Mouse (Mus musculus): ENCODE results near the gene Vps53. TPM values are rescaled to one million over a fixed set of nuclear protein-coding genes. Genes with fewer than 3 reads are reported as not detected.

Vps53 gene
- polyA plus RNA-seq, 1 experiment = not detected

- 88% methylated on average over 6 of the region's 6 CpGs for WGBS
- Histone ChIP-seq H3K4me1 (ENCODE audit: control insufficient read depth, insufficient read depth, low read length) (no peaks in the 10 kb centered on the region), H3K4me3 (ENCODE audit: insufficient read depth, low read depth, low read length) (no peak overlapping the region), H3K27ac (ENCODE audit: insufficient read depth, low read depth, low read length) (no peak overlapping the region)
- no peak for TF ChIP-seq CTCF (IDR thresholded peaks at IDR 0.05; ENCODE audit: insufficient read depth, low read depth, low read length)
- no peak for TF ChIP-seq POLR2A (IDR thresholded peaks at IDR 0.05; ENCODE audit: insufficient read depth, low read depth, low read length)
These were observed 102.1 kb downstream of the Vps53 start for GRCm38 (mm10) chr11:76077341-76077740.

- 68% methylated on average over 11 of the region's 11 CpGs for WGBS
- Histone ChIP-seq H3K4me1 (ENCODE audit: control insufficient read depth, insufficient read depth, low read length) (no peaks in the 10 kb centered on the region), H3K4me3 (ENCODE audit: insufficient read depth, low read depth, low read length) (no peak overlapping the region), H3K27ac (ENCODE audit: insufficient read depth, low read depth, low read length) (no peak overlapping the region)
- TF ChIP-seq CTCF (IDR thresholded peaks at IDR 0.05; ENCODE audit: insufficient read depth, low read depth, low read length) (no peak), POLR2A (IDR thresholded peaks at IDR 0.05; ENCODE audit: insufficient read depth, low read depth, low read length) (no peak)
These were observed 105.0 kb downstream of the Vps53 start for GRCm38 (mm10) chr11:76074296-76075093.

GRCm38 (mm10) chr11:76069816-76070215, 109.6 kb downstream of the Vps53 start:
- H3K27ac ChIP-seq (ENCODE audit: insufficient read depth, low read depth, low read length) = no peak overlapping the region
- TF ChIP-seq CTCF (IDR thresholded peaks at IDR 0.05; ENCODE audit: insufficient read depth, low read depth, low read length) = no peak
- no peak for TF ChIP-seq POLR2A (IDR thresholded peaks at IDR 0.05; ENCODE audit: insufficient read depth, low read depth, low read length)
- no peaks in the 10 kb centered on the region for H3K4me1 ChIP-seq (ENCODE audit: control insufficient read depth, insufficient read depth, low read length)
- no peak overlapping the region for H3K4me3 ChIP-seq (ENCODE audit: insufficient read depth, low read depth, low read length)
- WGBS = 75% methylated on average over 6 of the region's 6 CpGs

- 81% methylated on average over 15 of the region's 15 CpGs for whole genome bisulfite sequencing
- TF ChIP-seq CTCF (IDR thresholded peaks at IDR 0.05; ENCODE audit: insufficient read depth, low read depth, low read length) = no peak
- no peak for TF ChIP-seq POLR2A (IDR thresholded peaks at IDR 0.05; ENCODE audit: insufficient read depth, low read depth, low read length)
- no peaks in the 10 kb centered on the region for H3K4me1 ChIP-seq (ENCODE audit: control insufficient read depth, insufficient read depth, low read length)
- no peak overlapping the region for H3K4me3 ChIP-seq (ENCODE audit: insufficient read depth, low read depth, low read length)
- H3K27ac ChIP-seq (ENCODE audit: insufficient read depth, low read depth, low read length) = no peak overlapping the region
These were observed 112.8 kb downstream of the Vps53 start for GRCm38 (mm10) chr11:76066563-76067156.

- 72% methylated on average over 9 of the region's 9 CpGs for WGBS
- Histone ChIP-seq H3K4me1 (ENCODE audit: control insufficient read depth, insufficient read depth, low read length) (no peaks in the 10 kb centered on the region), H3K4me3 (ENCODE audit: insufficient read depth, low read depth, low read length) (no peak overlapping the region), H3K27ac (ENCODE audit: insufficient read depth, low read depth, low read length) (no peak overlapping the region)
- TF ChIP-seq POLR2A (IDR thresholded peaks at IDR 0.05; ENCODE audit: insufficient read depth, low read depth, low read length) (no peak), CTCF (IDR thresholded peaks at IDR 0.05; ENCODE audit: insufficient read depth, low read depth, low read length) (no peak)
These were observed 113.8 kb downstream of the Vps53 start for GRCm38 (mm10) chr11:76065521-76066095.

- WGBS = 83% methylated on average over 7 of the region's 7 CpGs
- no peak overlapping the region for H3K4me3 ChIP-seq (ENCODE audit: insufficient read depth, low read depth, low read length)
- TF ChIP-seq CTCF (IDR thresholded peaks at IDR 0.05; ENCODE audit: insufficient read depth, low read depth, low read length) = no peak
- no peak for TF ChIP-seq POLR2A (IDR thresholded peaks at IDR 0.05; ENCODE audit: insufficient read depth, low read depth, low read length)
These were observed 115.0 kb downstream of the Vps53 start for GRCm38 (mm10) chr11:76064411-76064810.

GRCm38 (mm10) chr11:76060906-76061305, 118.5 kb downstream of the Vps53 start:
- no peak overlapping the region for H3K27ac ChIP-seq (ENCODE audit: insufficient read depth, low read depth, low read length)
- no peak overlapping the region for H3K4me3 ChIP-seq (ENCODE audit: insufficient read depth, low read depth, low read length)
- WGBS = 96% methylated on average over 2 of the region's 2 CpGs
- TF ChIP-seq CTCF (IDR thresholded peaks at IDR 0.05; ENCODE audit: insufficient read depth, low read depth, low read length) = no peak
- no peak for TF ChIP-seq POLR2A (IDR thresholded peaks at IDR 0.05; ENCODE audit: insufficient read depth, low read depth, low read length)
- no peaks in the 10 kb centered on the region for H3K4me1 ChIP-seq (ENCODE audit: control insufficient read depth, insufficient read depth, low read length)

More at GRCm38 (mm10) chr11:76064411-76064810, 115.0 kb downstream of the Vps53 start:
- no peak overlapping the region for H3K27ac ChIP-seq (ENCODE audit: insufficient read depth, low read depth, low read length)
- H3K4me1 ChIP-seq (ENCODE audit: control insufficient read depth, insufficient read depth, low read length) = no peaks in the 10 kb centered on the region

- TF ChIP-seq CTCF (IDR thresholded peaks at IDR 0.05; ENCODE audit: insufficient read depth, low read depth, low read length) (no peak), POLR2A (IDR thresholded peaks at IDR 0.05; ENCODE audit: insufficient read depth, low read depth, low read length) (no peak)
- H3K4me1 ChIP-seq (ENCODE audit: control insufficient read depth, insufficient read depth, low read length) = no peaks in the 10 kb centered on the region
- WGBS = 67% methylated on average over 7 of the region's 7 CpGs
- H3K4me3 ChIP-seq (ENCODE audit: insufficient read depth, low read depth, low read length) = no peak overlapping the region
- no peak overlapping the region for H3K27ac ChIP-seq (ENCODE audit: insufficient read depth, low read depth, low read length)
These were observed 119.5 kb downstream of the Vps53 start for GRCm38 (mm10) chr11:76059971-76060370.

GRCm38 (mm10) chr11:76056487-76056886, 123.0 kb downstream of the Vps53 start:
- Histone ChIP-seq H3K4me3 (ENCODE audit: insufficient read depth, low read depth, low read length) (no peak overlapping the region), H3K27ac (ENCODE audit: insufficient read depth, low read depth, low read length) (no peak overlapping the region), H3K4me1 (ENCODE audit: control insufficient read depth, insufficient read depth, low read length) (no peaks in the 10 kb centered on the region)
- 45% methylated on average over 3 of the region's 3 CpGs for WGBS
- TF ChIP-seq CTCF (IDR thresholded peaks at IDR 0.05; ENCODE audit: insufficient read depth, low read depth, low read length) (no peak), POLR2A (IDR thresholded peaks at IDR 0.05; ENCODE audit: insufficient read depth, low read depth, low read length) (no peak)
